Mouse (Mus musculus) olfactory bulb, adult 2 months (tissue): ENCODE measurements around the gene Abhd5. TPM values are rescaled to one million over a fixed set of nuclear protein-coding genes. Genes with fewer than 3 reads are reported as not detected.
"Not testable (repeated sequence)": the region's sequence is repeated elsewhere in the genome, so short reads cannot be mapped to it uniquely, and the experiment has no call there.

ENCODE experiments used
- H3K27ac ChIP-seq: fragments of 200-500 bp; 2 replicates; pipeline ENCODE4 v1.5.1; 2012; ENCODE audit warnings: low read depth, low read length; ENCODE audit not compliant: insufficient read depth
- H3K4me1 ChIP-seq: fragments of 200-500 bp; 2 replicates; pipeline ENCODE4 v1.6.1; 2012; ENCODE audit warnings: low read length; ENCODE audit not compliant: control insufficient read depth, insufficient read depth
- H3K4me3 ChIP-seq: fragments of 200-500 bp; 2 replicates; pipeline ENCODE4 v1.5.1; 2012; ENCODE audit warnings: mild to moderate bottlenecking, low read depth, low read length, moderate library complexity; ENCODE audit not compliant: insufficient read depth
- CTCF ChIP-seq: fragments of 200-500 bp; IDR thresholded peaks from 2 replicates; pipeline ENCODE4 v1.5.1; 2012; ENCODE audit warnings: low read depth, mild to moderate bottlenecking, low read length, moderate library complexity; ENCODE audit not compliant: insufficient read depth
- POLR2A ChIP-seq: fragments of 200-500 bp; IDR thresholded peaks from 2 replicates; pipeline ENCODE4 v1.6.1; 2012; ENCODE audit warnings: mild to moderate bottlenecking, low read depth, low read length, moderate library complexity; ENCODE audit not compliant: insufficient read depth
- WGBS: fragments of 180-500 bp; shearing (Covaris S2); methylation state at CpG from one replicate; pipeline ENCODE4 v1.1.7; 2018; 5-methylcytosine and 5-hydroxymethylcytosine counted together
- polyA plus RNA-seq: library from polyadenylated mRNA; stranded (reverse); fragments of >200 nt; gene quantifications from 2 replicates; pipeline ENCODE4 v1.2.4, GENCODE M21; 2012; ENCODE audit warnings: low replicate concordance; ENCODE audit not compliant: missing spikeins, insufficient read depth, insufficient read length

Abhd5 gene
- not detected in 2 replicates for polyA plus RNA-seq

DNA sequence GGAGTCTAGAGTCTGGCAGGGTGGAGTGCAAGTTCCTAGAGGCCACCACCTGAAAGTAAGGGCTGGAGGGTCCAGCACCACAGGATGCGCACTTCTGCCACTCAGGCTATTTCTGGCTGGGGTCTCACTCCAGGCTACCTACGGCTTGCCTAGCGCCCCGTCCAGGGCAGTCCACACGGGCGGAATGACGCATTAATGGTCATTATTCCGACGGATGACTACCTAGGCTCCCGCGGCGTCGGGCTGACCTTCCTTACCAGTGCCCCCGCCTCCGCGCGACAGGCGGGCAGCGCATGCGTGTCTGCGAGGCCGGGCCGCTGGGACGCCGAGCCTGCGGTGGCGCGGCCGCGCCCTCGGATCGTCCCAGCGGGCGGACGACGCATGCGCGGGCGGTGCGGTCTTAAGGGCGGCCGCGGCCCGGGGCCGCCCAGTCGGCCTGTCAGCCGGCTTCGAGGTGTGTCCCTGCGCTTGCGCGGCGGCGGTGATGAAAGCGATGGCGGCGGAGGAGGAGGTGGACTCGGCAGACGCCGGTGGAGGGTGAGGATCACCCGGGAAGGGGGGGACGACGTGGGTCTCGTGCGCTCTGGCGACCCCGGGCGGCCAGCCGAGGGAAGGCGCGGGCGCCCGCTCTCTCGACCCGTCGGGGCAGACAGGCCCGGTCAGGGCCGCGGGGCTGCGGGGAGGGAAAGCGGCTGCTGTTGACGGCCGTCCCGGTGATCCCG is at the start of gene Abhd5:
Gene Abhd5, plus strand, starts transcription at position 306 of the 722 bp plus-strand sequence.
- H3K27ac ChIP-seq = peak within 1 kb of the TSS; percentile 94
- TF ChIP-seq POLR2A (peak; percentile 90), CTCF (peak; percentile 15; the same call in 1 of the 2 replicates)
- peaks cover 6% of the 10 kb centered on the region; the same call in 1 of the 2 replicates for H3K4me1 ChIP-seq
- H3K4me3 ChIP-seq = peak within 1 kb of the TSS; percentile 60
- under 1% methylated on average over 82 of the region's 84 CpGs for WGBS

DNA sequence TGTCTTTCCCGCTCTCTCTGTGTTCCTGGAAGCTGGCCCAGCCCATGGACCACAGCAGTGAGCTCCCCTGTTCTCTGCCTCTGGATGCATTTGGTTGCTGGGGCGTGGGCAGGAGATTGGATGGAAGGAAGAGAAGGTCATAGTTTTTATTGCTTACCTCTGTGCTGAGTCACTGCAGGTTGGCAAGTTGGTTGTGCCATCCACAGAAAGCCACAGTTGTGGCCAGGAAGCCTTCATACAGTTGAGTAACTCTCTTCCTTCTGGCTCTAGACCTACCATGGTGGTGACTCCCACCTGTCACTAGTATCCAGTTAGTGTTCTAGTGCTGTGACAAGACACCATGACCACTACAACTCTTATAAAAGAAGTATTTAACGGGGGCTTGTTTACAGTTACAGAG is 46.1 kb upstream of the Abhd5 start:
- Histone ChIP-seq H3K4me1 (peaks cover 3% of the 10 kb centered on the region; the same call in 1 of the 2 replicates), H3K27ac (no peak overlapping the region), H3K4me3 (no peak overlapping the region)
- TF ChIP-seq POLR2A (no peak), CTCF (no peak)
- 82% methylated on average over 3 of the region's 3 CpGs for WGBS

DNA sequence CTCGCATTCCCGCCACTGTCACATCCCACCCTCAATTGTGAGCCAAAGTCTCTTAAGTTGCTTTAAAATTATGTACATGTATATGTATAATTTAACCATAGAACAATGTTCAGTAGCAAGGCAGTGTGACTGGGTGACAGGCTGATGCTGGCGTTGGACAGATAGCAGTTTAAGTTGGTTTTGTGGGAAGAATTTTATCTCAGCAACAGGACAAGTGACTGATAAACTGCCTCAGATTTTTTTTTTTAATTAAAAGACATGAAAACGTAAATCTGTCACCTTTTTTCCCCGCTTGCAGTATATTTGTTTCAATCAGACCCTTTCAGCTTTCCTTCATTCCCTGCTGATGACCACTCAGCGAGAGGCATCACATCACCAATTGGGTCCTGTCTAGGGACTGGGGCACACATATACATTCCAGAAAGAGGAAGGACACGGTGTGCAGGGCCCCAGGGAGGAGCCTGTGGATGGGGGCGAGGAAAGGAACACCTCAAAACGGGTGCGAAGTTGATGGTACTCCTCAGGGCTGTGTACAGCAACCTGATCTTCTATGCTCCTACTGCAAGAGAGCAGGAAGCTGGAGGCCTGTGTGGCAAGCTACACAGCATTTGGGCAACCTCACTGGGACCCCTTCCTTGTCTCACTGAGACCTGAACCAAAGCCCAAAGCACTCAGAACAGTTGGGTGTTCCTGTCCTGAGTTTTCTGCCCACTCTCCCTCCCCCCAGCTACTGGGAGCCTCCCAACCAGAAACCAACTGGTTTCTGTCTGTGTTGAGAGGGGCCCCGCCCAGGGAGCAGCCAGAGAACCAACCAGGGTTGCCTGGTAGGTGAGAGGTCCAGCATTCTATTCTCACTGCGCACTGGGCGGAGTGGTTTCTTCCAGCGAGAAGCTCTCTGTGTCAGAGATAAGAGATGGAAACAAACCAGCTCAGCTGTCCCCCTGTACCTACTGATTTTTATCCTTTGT is 42.1 kb upstream of the Abhd5 start:
- 85% methylated on average over 14 of the region's 14 CpGs for WGBS
- H3K27ac ChIP-seq = no peak overlapping the region
- peaks cover 3% of the 10 kb centered on the region for H3K4me1 ChIP-seq
- no peak for TF ChIP-seq POLR2A
- TF ChIP-seq CTCF = no peak
- H3K4me3 ChIP-seq = no peak overlapping the region

DNA sequence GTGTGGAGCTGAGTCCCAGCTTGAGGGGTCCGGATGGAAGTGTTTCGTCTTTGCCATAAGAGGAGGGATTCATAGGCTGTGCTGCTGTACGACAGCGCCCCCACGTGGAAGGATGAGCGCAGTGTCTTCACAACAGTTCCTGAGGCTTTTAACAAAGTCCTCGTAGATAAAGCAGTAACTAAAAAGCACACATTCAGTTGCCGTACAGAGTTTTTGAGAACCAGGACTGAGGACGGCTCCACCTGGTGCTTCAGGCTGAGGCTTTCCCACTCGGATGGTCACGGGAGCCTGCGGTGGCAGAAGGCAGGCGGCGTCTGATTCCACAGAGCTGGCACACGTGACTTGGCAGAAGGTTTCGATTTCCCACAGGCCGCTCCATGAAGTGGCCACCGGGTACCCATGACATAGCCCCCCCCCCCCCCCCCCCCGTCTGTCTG is 40.8 kb upstream of the Abhd5 start:
- Histone ChIP-seq H3K4me1 (peaks cover 3% of the 10 kb centered on the region), H3K27ac (peak overlapping the region; percentile 52; the same call in 1 of the 2 replicates), H3K4me3 (peak overlapping the region; percentile 60)
- 2% methylated on average over 17 of the region's 19 CpGs for WGBS
- TF ChIP-seq POLR2A (no peak), CTCF (peak; percentile 89)

DNA sequence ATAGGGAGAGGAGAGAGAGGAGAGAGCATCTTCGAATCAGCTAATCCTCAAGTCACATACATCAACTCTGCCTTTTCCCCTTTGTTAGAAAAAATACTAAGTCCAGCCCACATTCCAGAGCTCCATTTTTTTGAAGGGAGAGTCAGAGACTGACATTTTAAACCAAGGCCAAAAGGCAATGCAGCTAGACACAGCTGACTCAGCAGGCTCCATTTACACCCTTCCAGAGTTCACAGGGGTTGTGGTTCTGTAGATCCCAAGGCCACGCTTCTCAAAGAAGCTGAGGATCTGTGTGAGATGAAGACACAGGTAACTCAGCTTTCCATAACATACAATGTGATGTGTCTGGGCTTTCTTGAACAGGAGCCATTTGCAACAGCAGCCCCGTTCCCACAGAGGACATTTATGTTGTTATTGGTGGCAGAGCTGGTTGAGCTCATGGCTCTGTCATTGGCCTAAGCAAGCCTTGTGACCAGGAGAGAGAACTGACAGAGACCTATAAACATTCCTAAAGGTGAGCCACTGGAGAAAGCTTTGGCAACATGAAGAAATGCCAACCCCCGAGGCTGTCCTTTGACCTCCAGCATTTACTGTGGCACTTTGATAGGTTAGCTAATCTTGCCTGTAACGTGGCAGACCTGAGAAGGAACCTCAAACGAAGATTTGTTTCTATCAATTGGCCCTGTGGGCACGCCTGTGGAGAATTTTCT is 40.2 kb upstream of the Abhd5 start:
- no peak overlapping the region for H3K27ac ChIP-seq
- 77% methylated on average over 7 of the region's 7 CpGs for WGBS
- peak overlapping the region; percentile 60; the same call in 1 of the 2 replicates for H3K4me3 ChIP-seq
- peaks cover 3% of the 10 kb centered on the region for H3K4me1 ChIP-seq
- no peak for TF ChIP-seq POLR2A
- no peak for TF ChIP-seq CTCF

DNA sequence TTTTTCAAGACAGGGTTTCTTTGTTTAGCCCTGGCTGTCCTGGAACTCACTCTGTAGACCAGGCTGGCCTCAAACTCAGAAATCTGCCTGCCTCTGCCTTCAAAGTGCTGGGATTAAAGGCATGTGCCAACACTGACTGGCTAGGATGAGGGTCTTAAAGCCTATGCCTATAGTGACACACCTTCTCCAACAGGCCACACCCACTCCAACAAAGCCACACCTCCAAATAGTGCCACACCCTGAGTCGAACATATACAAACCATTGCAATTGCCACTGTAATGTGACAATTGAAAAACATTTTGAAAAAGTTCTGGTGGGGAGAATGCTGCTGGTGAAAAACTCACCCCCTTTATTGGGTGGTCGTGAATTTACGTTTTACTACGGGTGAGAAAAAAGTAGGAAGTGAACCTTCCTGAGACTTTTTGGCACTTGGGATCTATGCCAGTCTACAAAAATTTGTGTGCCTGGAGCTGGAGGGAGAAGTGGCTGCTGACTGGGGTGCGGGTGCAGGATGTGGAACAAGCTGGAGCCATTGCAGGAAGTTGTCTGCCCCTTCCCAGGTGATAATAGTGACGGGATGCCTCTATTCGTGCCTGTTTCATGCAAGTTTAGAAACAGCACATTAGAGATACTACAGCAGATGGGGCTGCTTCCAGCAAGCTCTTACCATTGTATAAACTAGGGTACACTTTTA is 39.0 kb upstream of the Abhd5 start:
- Histone ChIP-seq H3K27ac (no peak overlapping the region), H3K4me1 (peaks cover 3% of the 10 kb centered on the region), H3K4me3 (no peak overlapping the region)
- 88% methylated on average over 7 of the region's 7 CpGs for WGBS
- TF ChIP-seq POLR2A (no peak), CTCF (no peak)

DNA sequence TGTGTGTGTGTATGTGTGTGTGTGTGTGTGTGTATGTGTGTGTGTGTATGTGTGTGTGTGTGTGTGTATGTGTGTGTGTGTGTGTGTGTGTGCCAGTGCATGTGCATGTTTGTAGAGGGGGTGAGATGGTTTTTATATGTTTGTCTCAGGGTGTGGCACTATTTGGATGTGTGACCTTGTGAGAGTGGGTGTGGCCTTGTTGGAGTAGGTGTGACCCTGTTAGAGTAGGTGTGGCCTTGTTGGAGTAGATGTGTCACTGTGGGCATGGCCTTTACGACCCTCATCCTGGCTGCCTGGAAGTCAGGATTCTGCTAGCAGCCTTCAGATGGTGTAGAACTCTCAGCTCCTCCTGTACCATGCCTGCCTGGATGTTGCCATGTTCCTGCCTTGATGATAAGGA is 38.3 kb upstream of the Abhd5 start:
- not testable (repeated sequence) for H3K27ac ChIP-seq, H3K4me3 ChIP-seq, H3K4me1 ChIP-seq
- 80% methylated on average over 1 of the region's 1 CpGs for WGBS

DNA sequence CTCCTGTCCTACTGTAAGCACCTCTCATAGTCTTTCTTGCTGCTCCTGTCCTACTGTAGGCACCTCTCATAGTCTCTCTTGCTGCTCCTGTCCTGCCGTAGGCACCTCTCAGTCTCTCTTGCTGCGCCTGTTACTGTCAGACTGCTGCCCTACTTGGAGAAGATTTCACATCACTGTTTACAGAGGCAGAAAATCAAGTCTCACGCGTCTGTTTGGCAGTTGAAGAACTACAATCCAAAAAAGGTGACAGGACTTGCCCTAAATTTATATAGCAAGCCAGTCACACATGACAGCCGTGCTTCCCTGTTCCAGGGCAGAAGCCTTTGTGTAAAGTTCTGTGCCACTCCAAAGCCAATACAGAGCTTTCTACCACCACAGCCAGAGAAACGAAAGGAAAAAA is 37.0 kb upstream of the Abhd5 start:
- TF ChIP-seq POLR2A (no peak), CTCF (no peak)
- 83% methylated on average over 6 of the region's 6 CpGs for WGBS
- no peak overlapping the region for H3K27ac ChIP-seq

More for the DNA sequence above, 37.0 kb upstream of the Abhd5 start:
- H3K4me1 ChIP-seq = peaks cover 3% of the 10 kb centered on the region
- H3K4me3 ChIP-seq = no peak overlapping the region
